Mouse (Mus musculus) Muller cell, postnatal 12 days (primary cell): Measurements from ENCODE around the gene Zfp768.
A peak's percentile ranks its signal among the peaks of the same experiment; 100 is the strongest.
"Not testable (repeated sequence)": the region's sequence is repeated elsewhere in the genome, so short reads cannot be mapped to it uniquely, and the experiment has no call there.

ENCODE experiments used
- DNase-seq: peaks from one replicate; pipeline ENCODE4 v3.0.0-alpha.2; 2015; ENCODE audit errors: inconsistent ontology term

Zfp768 gene

DNA sequence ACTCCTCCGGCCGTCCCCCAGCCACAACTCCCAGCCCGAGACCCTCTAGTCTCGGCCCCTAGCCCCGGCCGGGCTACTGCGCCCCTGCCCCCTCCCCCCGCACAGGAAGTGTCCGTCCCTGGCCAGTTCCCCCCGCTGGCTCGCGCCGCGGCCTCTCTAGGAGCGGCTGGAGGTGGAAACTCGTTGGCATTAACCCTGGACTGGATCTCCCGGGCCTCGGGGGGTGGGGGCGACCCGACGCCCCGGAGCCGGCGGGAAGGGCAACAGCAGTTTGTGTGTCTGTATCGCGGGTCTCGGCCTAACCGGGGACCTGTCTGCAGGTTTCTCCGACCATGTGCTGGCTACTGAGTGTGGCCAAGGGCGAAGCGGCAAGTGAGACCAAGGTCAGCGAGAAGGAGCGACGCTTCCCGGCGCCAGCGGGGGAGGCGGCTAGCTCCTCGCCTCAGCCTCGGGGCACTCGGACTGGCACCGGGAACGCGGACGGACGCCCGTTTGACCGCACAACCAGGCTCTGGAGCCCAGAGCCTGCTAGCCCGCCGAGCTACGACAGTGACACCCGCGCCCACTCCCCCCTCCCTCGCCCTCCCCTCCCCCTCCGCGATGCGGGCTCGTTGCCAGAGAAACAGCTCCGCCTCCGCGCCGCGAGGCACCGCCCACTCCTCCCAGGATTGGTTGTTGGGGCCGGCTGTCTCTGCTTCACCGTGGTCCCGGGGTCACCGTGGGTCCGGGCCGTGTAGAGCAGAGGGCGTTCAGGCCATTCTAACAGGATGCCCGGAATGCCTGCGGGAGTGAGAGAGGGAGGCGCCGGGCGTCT is at the start of gene Zfp768:
Gene Zfp768 (minus strand): TSS at position 78 of the 814 bp plus-strand sequence.
- DNase-seq = peak; percentile 98

DNA sequence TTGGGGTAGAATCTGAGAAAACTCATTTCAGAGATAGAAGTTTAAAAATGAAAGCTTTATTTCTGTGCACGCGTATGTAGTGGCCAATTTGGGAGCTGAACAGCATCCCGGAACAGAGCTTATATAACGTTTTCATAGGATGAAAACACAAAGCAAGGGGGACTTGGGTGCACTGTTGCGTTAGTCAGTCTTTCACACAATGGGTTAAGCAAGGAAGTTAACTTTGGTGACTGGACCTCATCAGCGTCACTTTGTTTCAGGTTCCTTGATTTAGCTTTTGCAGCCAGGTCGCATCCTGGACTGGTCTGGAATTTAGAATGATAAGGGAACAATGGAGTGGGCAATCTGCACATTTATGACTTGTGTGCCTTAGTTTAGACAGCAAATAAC is 48.5 kb upstream of the Zfp768 start:
- DNase-seq = peak; percentile 12

DNA sequence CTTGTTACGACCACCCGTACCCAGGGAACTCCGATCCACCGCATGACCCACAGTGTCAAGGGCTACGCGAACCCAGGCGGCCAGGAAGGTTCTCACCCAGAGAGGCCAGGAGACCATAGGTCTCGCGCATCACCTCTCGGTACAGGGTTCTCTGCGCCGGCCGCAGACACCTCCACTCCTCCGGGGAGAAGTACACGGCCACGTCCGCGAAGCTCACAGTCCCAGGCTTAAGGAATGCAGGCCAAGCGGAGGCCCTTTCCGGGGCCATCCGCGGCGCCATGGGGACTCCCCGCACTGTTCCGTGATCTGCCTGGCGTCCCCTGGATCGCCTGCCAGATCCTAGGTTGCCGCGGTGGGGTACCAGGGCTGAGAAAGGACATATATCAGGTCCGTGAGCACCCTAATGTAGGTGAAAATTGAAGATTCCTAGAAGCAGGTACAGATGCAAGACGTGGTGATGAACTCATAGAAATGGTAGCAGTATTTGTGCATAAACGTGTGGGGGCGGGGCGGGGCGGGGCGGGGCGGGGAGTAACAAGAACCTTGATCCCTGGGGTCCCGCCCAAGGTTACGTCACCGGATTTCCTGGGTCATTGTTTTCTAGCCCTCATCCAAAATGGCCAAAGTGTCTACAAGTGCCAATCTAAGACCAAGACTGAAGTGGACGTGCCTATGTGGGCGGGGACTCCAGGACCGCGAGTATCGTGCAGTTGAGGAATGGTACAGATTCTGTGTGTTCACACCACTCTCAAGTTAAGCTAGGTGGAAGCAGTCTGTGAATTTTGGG is 48.0 kb upstream of the Zfp768 start, which contains the start of gene E430018J23Rik:
Gene E430018J23Rik (minus strand): TSS at position 473 of the 787 bp plus-strand sequence.
- DNase-seq = peak; percentile 99

DNA sequence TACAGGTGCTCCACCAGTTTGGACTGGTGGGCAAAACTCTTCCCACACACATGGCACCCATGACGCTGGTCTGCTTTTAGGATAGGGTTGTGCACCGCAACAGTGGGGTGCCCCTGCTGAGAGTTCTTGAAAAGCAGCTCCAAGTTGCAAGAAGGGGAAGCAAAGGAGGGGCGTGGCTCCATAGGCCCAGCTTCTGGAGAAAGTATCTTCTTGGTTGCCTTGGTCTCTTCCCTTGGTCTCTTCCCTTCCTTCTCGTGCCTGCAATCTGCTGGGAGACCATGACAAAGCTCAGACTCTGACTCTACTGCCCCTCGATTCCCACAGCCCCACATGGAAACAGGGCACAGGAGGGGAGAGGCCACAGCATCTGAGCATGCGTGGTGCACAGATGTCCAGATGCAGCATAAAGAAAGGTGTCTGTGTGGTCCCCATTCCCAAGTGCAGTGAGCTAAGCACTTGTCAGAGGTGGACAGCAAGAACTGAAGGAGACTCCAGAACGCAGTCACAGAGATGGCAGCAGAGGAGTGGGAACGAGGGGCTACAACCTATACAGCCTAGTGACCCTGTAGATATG is 46.9 kb upstream of the Zfp768 start:
- DNase-seq = no peak

DNA sequence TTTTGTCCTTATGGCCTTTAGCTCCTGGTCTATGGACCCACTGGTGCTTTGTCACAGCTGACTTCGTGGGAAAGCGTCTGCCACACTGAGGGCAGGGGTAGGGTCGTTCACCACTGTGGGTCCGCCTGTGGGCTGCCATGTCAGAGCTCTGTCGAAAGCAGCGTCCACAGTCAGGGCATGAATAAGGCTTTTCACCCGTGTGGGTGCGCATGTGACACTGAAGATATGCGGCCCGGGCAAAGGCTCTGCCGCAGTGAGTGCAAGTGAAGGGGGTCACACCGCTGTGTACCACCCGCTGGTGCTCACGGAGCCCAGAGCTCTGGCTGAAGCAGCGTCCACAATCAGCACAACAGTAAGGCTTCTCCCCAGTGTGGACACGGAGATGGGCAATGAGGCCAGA is 46.1 kb upstream of the Zfp768 start:
- DNase-seq = no peak

DNA sequence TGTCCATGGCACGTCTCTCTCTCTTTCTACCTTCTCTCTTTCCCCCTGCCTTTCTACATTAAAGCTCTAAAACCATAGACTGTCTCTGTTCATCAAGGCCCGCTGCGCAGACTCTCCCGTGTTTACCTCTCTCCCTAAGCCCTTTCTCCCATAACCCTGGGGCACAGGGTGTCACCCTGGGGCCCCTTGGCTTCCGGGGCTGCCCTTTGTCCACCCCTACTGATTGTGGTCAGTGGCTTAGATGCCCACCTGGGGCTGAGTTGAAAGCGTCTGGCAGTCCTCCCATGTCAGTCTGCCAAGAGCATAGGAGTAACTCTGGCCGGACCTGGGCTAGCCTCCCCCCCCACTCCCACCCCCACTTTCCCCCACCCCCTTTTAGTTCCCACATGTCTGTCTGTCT is 44.9 kb upstream of the Zfp768 start:
- DNase-seq = no peak

DNA sequence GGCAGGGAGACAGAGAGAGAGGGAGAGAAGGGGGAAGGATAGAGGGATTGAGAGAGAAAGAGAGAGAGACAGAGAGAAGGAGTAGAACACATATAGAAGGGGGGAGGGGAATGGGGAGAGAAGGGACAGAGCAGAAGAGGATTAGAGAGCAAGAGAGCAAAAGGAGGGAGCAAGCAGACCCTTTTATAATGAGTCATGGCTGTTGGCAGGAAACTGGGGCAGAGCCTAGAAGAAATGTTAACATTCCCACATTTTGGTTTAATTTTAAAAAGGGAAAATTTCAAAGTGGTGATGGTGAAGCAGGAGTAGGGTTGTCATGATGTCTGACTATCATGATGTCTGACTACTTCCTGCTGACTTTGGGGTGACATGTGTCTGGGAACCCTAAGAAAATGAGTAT is 42.8 kb upstream of the Zfp768 start:
- DNase-seq = not testable (repeated sequence)

DNA sequence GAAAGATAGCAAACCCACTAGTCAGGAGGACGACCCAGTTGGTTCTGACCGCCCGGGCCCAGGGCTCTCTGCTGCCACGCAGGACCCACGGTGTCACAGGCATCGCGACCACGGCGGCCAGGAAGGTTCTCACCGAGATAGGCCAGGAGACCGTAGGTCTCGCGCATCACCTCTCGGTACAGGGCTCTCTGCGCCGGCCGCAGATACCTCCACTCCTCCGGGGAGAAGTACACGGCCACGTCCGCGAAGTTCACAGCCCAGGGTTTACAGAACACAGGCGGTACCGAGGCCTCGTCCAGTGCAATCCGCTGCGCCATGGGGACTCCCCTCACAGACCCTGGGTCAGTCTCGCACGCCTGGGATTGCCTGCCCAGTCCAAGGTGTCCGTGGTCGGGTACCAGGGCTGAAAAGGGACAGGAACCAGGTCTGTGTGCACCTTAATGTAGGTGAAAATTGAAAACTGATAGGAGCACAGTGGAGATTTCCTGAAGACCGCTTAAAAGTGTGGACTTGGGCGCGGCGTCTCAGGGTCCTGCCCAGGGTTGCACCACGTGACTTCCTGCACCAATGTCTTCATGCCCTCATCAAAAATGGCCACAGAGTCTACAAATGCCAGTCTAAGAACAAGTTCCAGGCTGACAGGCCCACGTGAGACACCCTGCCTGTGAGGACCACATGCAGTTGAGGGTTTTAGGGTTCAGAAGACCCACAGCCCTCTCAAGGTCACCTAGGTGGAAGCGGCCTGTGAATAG is 41.4 kb upstream of the Zfp768 start, which contains the start of gene 9130019O22Rik:
Gene 9130019O22Rik (minus strand): TSS at position 526 of the 752 bp plus-strand sequence.
- peak; percentile 84 for DNase-seq

DNA sequence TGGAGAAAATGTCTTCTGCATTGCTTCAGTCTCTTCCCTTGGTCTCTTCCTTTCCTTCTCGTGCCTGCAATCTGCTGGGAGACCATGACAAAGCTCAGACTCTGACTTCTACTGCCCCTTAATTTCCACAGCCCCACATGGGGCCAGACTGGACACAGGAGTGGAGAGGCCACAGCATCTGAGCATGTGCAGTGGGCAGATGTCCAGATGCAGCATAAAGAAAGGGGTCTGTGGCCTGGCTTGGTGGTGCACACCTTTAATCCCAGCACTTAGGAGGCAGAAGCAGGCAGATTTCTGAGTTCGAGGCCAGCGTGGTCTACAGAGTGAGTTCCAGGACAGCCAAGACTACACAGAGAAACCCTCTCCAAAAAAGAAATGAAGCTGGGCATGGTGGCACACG is 40.2 kb upstream of the Zfp768 start:
- not testable (repeated sequence) for DNase-seq

DNA sequence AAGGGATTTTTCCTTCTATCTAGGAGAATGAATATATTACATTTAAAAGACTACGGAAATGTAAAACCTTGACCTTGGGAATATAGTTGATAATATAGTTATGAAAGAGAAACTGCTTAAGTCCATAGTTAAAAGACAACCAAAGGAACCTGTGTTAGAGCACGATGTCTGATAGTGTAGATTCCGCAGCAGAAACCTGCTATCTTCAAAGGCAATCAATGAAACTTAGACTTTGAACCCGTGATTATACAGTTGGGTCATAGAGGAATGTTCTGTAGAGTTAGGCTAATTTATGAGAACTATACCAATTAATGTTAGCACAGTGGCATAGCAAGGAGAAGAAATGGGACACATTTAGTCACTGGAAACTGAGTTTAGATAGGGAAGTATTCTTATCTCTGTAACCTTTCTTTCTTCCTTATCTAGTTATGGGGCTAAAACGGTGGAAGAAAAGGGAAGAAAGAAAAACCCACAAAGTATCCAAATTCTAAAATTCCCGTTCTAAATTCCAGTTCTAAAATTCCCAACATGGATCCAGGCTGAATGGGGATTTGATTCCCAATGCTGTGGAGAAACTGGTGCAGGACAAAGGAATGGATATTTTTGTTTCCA is 33.0 kb upstream of the Zfp768 start:
- DNase-seq = no peak

DNA sequence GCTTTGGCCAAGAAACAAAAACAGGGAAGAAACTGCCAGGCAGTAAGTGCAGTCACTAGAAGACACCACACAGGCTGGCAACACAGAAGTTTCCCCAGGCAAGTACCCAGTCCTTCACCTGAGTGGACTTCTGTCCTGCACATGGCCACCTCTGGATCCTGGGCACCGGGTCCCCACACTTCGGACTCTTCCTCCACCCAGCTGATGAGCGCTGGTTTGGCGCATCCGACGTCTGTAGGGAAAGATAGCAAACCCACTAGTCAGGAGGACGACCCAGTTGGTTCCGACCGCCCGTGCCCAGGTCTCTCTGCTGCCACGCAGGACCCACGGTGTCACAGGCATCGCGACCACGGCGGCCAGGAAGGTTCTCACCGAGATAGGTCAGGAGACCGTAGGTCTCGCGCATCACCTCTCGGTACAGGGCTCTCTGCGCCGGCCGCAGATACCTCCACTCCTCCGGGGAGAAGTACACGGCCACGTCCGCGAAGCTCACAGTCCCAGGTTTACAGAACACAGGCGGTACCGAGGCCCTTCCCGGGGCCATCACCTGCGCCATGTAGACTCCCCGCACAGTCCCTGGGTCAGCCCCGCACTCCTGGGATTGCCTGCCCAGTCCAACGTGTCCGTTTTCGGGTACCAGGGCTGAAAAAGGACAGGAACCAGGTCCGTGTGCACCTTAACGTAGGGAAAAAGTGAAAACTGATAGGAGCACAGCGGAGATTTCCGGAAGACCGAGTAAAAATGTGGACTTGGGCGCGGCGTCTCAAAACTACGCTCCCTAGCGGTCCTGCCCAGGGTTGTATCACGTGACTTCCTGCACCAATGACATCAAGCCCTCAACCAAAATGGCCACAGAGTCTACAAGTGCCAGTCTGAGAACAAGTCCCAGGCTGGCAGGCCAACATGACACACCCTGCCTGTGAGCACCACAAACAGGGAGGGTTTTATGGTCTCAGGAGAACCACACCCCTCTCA is 30.2 kb upstream of the Zfp768 start, which contains the start of gene Zfp747:
Gene Zfp747 (minus strand): TSS at position 780 of the 975 bp plus-strand sequence.
- peak; percentile 86 for DNase-seq

DNA sequence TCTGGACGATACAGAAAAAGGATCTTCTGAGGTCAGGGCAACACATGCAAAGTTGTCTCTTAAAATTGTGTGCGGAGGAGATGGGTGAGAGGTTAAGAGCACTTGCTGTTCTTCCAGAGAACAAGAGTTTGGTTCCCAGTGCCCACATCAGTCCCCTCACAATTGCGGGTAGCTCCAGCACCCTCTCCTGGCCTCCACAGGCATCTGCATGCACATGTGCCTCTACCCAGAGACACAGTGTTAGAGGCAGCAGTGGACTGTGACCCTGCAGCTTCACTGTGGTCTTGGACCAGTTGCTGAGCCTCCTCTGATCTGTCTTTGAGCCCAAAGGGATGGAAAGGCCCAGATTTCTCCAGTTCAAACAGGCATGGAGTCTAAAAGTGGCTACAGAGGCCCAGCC is 26.5 kb upstream of the Zfp768 start:
- DNase-seq = not testable (repeated sequence)

DNA sequence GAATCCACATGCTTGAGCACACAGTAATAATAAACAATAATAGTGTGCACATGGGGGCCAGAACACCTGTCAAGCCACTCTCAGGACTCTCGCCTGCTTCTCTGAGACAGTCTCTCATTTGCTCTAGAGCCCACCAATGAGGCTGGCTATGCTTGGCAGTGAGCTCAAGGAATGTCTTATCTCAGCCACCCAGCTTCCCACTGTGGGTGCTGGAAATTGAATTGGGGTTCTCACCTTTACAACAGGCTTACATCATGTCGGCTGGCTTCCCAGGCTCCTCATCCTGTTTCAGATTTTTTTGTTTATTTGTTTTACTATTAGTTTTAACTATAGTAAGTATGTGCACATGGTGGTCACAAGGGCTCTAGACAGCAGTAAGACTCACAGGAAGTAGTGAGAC is 25.8 kb upstream of the Zfp768 start:
- DNase-seq = no peak

DNA sequence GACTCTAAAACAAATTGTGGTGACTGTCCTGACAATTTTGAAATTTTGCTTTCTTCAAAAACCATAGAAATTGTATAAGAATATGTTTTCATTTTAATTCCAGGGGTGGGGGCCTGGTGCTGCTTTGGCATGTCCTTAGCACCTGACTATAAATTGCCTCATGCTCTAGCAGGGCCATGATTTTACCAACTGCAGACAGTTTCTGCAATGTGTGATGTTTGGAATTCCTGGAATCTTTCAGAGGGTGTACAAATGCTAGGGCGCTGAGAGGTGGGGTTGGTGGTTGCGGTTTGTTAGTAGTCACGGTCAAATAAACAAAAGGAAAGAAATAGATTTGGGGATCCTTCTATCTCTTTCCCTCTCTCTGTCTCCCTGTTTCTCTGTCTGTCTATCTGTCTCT is 20.9 kb upstream of the Zfp768 start:
- DNase-seq = peak; percentile 37

DNA sequence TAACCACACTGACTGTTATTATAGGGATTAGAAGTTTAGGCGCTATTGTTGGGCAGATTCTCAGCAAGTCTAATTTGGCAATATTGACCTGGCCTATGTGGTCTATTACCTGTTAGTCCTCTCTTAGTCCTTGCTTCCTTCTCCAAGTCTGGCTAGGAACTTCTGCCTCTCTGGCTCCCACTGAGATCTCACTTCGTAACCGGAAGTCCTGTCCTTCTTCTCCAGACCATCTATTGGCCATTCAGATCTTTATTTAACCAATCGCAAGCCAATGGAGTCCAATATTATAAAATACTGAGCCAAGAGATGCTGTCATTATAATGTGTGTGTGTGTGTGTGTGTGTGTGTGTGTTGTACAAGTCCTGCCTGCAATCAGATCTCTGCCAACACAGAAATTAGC is 18.8 kb upstream of the Zfp768 start:
- DNase-seq = peak; percentile 19

DNA sequence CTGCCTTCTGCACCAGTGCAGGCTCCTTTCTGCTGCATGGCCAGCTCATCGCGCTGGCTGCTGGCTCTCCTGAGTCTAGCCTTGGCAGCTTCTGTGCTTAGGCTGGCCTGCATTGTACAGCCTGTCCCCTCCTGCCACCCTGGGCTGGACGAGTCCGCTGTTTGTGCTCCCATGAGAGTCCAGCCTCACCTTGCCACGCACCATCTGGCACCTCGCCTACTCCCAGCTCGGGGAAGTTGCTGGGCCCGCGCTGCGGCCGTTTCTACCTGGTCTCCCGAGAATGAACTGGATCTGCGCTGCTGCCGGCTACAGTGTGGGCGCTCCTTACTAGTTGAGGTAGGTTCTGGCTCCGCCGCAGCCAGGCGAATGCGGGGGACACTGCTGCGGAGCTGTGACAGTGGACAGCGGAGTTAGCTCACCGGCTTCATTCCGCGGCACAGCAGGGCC is 18.1 kb upstream of the Zfp768 start:
- DNase-seq = peak; percentile 50

DNA sequence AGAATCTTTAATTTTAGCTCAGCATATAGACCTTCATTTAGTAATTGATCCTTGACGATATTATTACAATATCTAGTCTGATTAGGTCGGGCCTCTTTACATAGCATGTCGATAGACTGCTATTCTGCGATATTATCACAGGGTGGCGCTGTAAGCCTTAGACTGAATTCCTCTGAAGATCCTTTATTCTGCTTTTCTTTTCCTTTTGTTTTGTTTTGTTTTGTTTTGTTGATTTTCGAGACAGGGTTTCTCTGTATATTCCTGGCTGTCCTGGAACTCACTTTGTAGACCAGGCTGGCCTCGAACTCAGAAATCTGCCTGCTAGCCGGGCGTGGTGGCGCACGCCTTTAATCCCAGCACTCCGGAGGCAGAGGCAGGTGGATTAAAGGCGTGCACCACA is 17.0 kb upstream of the Zfp768 start:
- peak; percentile 37 for DNase-seq

DNA sequence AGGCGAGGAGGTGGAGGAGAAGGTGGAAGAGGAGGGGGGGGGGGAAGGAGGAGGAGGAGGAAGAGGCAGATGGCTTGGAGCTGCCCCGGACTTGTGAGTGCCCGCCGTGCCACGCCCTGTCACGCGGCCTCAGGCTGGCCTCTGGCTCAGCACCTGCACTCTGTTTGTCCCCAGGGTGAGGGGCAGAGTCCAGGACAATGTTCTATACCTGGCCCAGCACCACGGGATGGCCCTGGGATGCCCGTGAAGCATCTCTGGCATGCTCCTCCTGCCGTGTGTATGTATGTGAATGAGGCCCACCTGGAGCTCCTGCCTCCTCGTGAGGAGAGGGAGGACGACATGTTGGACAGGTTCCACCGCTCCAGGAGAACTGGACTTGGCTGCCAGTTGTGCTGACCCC is 16.1 kb upstream of the Zfp768 start:
- DNase-seq = no peak

DNA sequence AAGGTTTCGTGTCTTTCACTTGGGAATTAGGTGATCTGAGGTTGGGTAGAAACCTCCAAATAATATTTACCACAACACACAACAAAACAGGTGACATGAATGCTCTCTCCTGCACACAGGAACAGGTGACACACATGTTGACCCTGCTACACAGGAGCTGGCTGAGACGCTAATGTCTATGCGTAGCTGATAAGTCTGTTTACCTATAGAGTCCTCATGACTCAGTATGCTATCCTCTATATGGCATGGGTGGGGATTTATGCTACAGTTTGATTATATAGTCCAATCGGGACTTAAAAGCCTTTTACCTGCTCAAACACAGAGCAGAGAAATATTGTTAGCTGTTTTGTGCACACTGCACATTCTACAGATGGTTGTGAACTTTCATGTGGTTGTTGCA is 14.9 kb upstream of the Zfp768 start:
- DNase-seq = no peak

DNA sequence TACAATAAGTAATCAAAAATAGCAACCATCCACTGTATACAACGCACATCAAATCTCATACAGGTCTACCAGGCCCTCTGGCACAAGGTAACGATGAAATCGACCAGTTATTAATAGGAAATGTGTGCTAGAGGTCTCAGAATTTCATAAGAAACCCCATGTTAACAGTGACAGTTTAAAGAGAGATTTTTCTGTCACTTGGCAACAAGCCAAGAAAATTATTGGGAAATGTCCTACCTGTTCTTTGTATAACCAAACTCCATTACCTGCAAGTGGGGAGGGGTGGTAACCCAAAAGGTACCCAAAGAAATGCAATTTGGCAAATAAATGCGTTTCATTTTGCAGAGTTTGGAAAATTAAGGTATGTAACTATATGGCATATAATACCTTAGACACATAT is 13.1 kb upstream of the Zfp768 start:
- no peak for DNase-seq
